Mouse (Mus musculus) forebrain, embryonic 12.5 days (tissue): ENCODE results near the gene Zfyve9. TPM values are rescaled to one million over a fixed set of nuclear protein-coding genes. Genes with fewer than 3 reads are reported as not detected.

ENCODE experiments used
- ATAC-seq: fragments of 200-750 bp; cut with Nextera tagmentation; 2 replicates; pipeline ENCODE4 v1.8.0; 2017; ENCODE audit warnings: moderate TSS enrichment; ENCODE audit not compliant: low FRiP score
- H3K27ac ChIP-seq: fragments of 300-500 bp; sonication (generic); 2 replicates; pipeline ENCODE4 v1.5.1; 2016; ENCODE audit warnings: mild to moderate bottlenecking
- H3K27me3 ChIP-seq: fragments of 300-500 bp; sonication (generic); 2 replicates; pipeline ENCODE4 v1.6.1; 2016; ENCODE audit warnings: mild to moderate bottlenecking
- H3K36me3 ChIP-seq: fragments of 300-500 bp; sonication (generic); replicated peaks from 2 replicates; pipeline ENCODE4 v1.6.1; 2016; ENCODE audit warnings: mild to moderate bottlenecking
- H3K4me1 ChIP-seq: fragments of 300-500 bp; sonication (generic); 2 replicates; pipeline ENCODE4 v1.6.1; 2016
- H3K4me2 ChIP-seq: fragments of 300-500 bp; sonication (generic); 2 replicates; pipeline ENCODE4 v1.6.1; 2016; ENCODE audit warnings: mild to moderate bottlenecking, moderate library complexity
- H3K4me3 ChIP-seq: fragments of 300-500 bp; sonication (generic); replicated peaks from 2 replicates; pipeline ENCODE4 v1.5.1; 2016; ENCODE audit warnings: mild to moderate bottlenecking
- H3K9ac ChIP-seq: fragments of 300-500 bp; sonication (generic); 2 replicates; pipeline ENCODE4 v1.6.1; 2016; ENCODE audit warnings: mild to moderate bottlenecking
- H3K9me3 ChIP-seq: fragments of 300-500 bp; sonication (generic); 2 replicates; pipeline ENCODE4 v1.6.1; 2016
- WGBS: fragments of 180-500 bp; shearing (Covaris S2); methylation state at CpG from one replicate; pipeline ENCODE4 v1.1.7; 2016; 5-methylcytosine and 5-hydroxymethylcytosine counted together
- polyA plus RNA-seq: library from polyadenylated mRNA; unstranded; fragments of >200 nt; fragmentation: Nextera tagmentation; extraction: Ambion mirVana; gene quantifications from 2 replicates; pipeline ENCODE4 v1.2.1, GENCODE M21; 2016

Zfyve9 gene
- polyA plus RNA-seq, 1 experiment from 2014 or later: 5.9 TPM

- peaks cover 97% of the 10 kb centered on the region for H3K36me3 ChIP-seq
- H3K27ac ChIP-seq: no peak overlapping the region
- H3K9ac ChIP-seq: no peak overlapping the region
- no peak overlapping the region for H3K4me3 ChIP-seq
- peaks cover 4% of the 10 kb centered on the region; the same call in 1 of the 2 replicates for H3K4me1 ChIP-seq
- 93% methylated on average over 9 of the region's 9 CpGs for WGBS
- no peaks in the 10 kb centered on the region for H3K27me3 ChIP-seq
- H3K9me3 ChIP-seq: no peaks in the 10 kb centered on the region
- H3K4me2 ChIP-seq: no peak overlapping the region
- ATAC-seq: no peak
Measured at GRCm38 (mm10) chr4:108630096-108630495, 150.5 kb downstream of the Zfyve9 start.

GRCm38 (mm10) chr4:108629363-108629880 is 151.2 kb downstream of the Zfyve9 start:
- 88% methylated on average over 7 of the region's 7 CpGs for WGBS
- Histone ChIP-seq H3K4me3 (no peak overlapping the region), H3K27ac (no peak overlapping the region), H3K27me3 (no peaks in the 10 kb centered on the region), H3K4me1 (no peaks in the 10 kb centered on the region), H3K4me2 (no peak overlapping the region), H3K9ac (no peak overlapping the region), H3K36me3 (peaks cover 95% of the 10 kb centered on the region), H3K9me3 (no peaks in the 10 kb centered on the region)
- no peak for ATAC-seq

DNA sequence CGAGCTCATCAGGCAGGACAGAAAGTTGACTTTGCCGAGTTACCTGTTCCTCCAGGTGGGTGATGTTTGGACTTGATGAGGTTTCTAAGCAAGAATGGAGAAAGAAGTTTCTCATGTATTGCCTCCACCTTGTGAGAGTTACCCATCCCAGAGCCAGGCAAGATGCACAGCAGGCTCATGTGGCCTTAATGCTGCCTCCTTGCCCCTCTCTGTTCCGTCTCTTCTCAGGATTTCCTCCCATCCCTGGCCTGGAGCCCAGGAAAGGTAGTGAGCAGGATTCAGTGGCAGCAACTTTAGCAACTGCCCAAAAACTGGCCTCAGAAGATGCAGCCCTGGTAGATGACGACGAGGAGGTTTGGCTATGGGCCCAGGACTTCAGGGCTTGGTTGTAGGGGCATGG is 153.5 kb downstream of the Zfyve9 start:
- no peaks in the 10 kb centered on the region for H3K4me1 ChIP-seq
- no peak overlapping the region for H3K4me2 ChIP-seq
- peaks cover 78% of the 10 kb centered on the region for H3K36me3 ChIP-seq
- no peak for ATAC-seq
- no peaks in the 10 kb centered on the region for H3K27me3 ChIP-seq
- no peak overlapping the region for H3K27ac ChIP-seq
- H3K9me3 ChIP-seq: no peaks in the 10 kb centered on the region
- 90% methylated on average over 5 of the region's 5 CpGs for WGBS
- H3K4me3 ChIP-seq: no peak overlapping the region
- no peak overlapping the region for H3K9ac ChIP-seq

- H3K27me3 ChIP-seq: no peaks in the 10 kb centered on the region
- H3K4me1 ChIP-seq: peaks cover 15% of the 10 kb centered on the region
- ATAC-seq: no peak
- no peak overlapping the region for H3K4me2 ChIP-seq
- 96% methylated on average over 6 of the region's 6 CpGs for WGBS
- no peak overlapping the region for H3K4me3 ChIP-seq
- no peak overlapping the region for H3K27ac ChIP-seq
- H3K36me3 ChIP-seq: peaks cover 25% of the 10 kb centered on the region
- H3K9me3 ChIP-seq: no peaks in the 10 kb centered on the region
- H3K9ac ChIP-seq: no peak overlapping the region
Measured at GRCm38 (mm10) chr4:108621504-108621903, 159.1 kb downstream of the Zfyve9 start.

GRCm38 (mm10) chr4:108620536-108620935 is 160.1 kb downstream of the Zfyve9 start:
- peaks cover 15% of the 10 kb centered on the region for H3K4me1 ChIP-seq
- peak overlapping the region; percentile 86; the same call in 1 of the 2 replicates for H3K27ac ChIP-seq
- no peaks in the 10 kb centered on the region for H3K27me3 ChIP-seq
- peak overlapping the region; percentile 94 for H3K9ac ChIP-seq
- peak overlapping the region; percentile 84 for H3K4me2 ChIP-seq
- no peaks in the 10 kb centered on the region for H3K9me3 ChIP-seq
- H3K4me3 ChIP-seq: peak overlapping the region; percentile 77
- ATAC-seq: no peak
- peaks cover 20% of the 10 kb centered on the region for H3K36me3 ChIP-seq
- WGBS: 17% methylated on average over 8 of the region's 8 CpGs

- Histone ChIP-seq H3K36me3 (peaks cover 19% of the 10 kb centered on the region), H3K4me3 (peak within 1 kb of the TSS; percentile 77), H3K9ac (peak within 1 kb of the TSS; percentile 94), H3K27ac (peak within 1 kb of the TSS; percentile 86), H3K4me1 (peaks cover 15% of the 10 kb centered on the region), H3K4me2 (peak within 1 kb of the TSS; percentile 84), H3K9me3 (no peaks in the 10 kb centered on the region), H3K27me3 (no peaks in the 10 kb centered on the region)
- WGBS: under 1% methylated on average over 86 of the region's 86 CpGs
- ATAC-seq: peak; percentile 96
Measured at GRCm38 (mm10) chr4:108619587-108620341, 160.8 kb downstream of the Zfyve9 start, which contains the start of gene Cc2d1b. TSS of gene Cc2d1b (plus strand) at chr4:108619940.

DNA sequence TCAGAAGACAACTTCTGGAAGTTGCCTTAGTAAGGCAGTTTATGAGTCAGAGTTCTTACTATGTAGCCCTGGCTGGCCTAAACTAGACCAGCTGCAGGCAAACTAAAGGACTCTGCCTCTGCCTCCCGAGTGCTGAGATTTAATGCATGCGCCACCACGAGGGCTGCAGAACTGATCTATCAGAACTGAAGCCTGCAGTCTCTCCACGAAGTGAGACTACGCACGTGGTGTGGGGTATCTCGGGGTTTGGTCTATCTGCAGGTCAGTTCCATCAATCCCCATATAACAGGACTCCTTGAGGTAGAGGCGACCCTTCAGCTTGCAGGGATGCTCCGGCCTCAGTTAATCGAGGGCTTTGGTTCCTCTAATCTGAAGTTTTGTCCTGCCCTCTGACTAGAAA is 161.4 kb downstream of the Zfyve9 start:
- no peaks in the 10 kb centered on the region for H3K27me3 ChIP-seq

DNA sequence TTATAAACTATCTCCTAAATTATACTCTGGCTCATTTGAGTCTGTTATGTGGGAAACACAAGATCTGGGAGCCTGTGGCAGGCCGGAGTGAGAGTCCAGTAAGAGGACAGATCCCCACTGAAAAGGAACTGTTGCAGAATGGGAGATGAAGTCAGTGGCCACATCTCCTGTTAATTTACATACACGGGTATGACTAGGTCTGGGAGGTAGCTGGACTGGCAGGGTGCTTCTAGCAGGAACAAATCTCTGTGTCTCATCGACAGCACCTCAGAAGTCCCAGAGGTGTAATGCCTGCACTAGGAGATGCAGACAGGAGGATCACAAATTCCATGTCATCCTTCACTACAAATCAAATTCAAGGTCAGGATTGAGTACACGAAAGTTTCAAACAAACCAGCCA is 162.0 kb downstream of the Zfyve9 start:
- Histone ChIP-seq H3K27ac (no peak overlapping the region), H3K4me1 (peaks cover 15% of the 10 kb centered on the region), H3K4me2 (peak overlapping the region; percentile 84), H3K27me3 (no peaks in the 10 kb centered on the region), H3K9me3 (no peaks in the 10 kb centered on the region), H3K9ac (peak overlapping the region; percentile 94; the same call in 1 of the 2 replicates), H3K4me3 (peak overlapping the region; percentile 77), H3K36me3 (peaks cover 22% of the 10 kb centered on the region)
- WGBS: 75% methylated on average over 4 of the region's 4 CpGs
- no peak for ATAC-seq

More for the DNA sequence above, 161.4 kb downstream of the Zfyve9 start:
- Histone ChIP-seq H3K4me1 (peaks cover 15% of the 10 kb centered on the region), H3K4me2 (peak overlapping the region; percentile 84), H3K4me3 (peak overlapping the region; percentile 77), H3K27ac (peak overlapping the region; percentile 86), H3K9ac (peak overlapping the region; percentile 94), H3K36me3 (peaks cover 19% of the 10 kb centered on the region), H3K9me3 (no peaks in the 10 kb centered on the region)
- ATAC-seq: peak; percentile 45
- 2% methylated on average over 10 of the region's 10 CpGs for WGBS

- H3K4me1 ChIP-seq: no peaks in the 10 kb centered on the region
- peaks cover 30% of the 10 kb centered on the region for H3K36me3 ChIP-seq
- no peaks in the 10 kb centered on the region for H3K27me3 ChIP-seq
- H3K27ac ChIP-seq: no peak overlapping the region
- no peaks in the 10 kb centered on the region for H3K9me3 ChIP-seq
- no peak overlapping the region for H3K9ac ChIP-seq
- no peak overlapping the region for H3K4me2 ChIP-seq
- ATAC-seq: no peak
- H3K4me3 ChIP-seq: no peak overlapping the region
- 88% methylated on average over 5 of the region's 5 CpGs for WGBS
Measured at GRCm38 (mm10) chr4:108610935-108611334, 169.7 kb downstream of the Zfyve9 start.

DNA sequence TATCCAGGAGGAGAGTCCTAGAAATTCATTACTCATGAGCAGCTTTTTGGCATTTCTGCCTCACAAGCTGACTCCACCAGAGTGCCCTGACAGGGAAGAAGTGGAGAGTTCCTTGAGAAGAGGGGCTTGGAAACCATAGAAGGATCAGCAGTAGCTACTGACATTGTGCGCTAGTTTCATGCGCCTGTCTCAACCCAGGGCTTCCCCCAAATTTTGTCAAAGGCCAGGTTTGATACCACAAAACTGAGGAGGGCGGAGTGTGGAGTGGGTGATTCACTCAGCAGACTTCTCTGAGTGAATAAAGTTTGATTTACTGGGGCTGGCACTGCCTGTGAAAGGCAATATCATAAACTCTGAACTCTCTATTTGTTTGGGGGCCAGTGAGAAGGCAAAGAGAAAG is 171.9 kb downstream of the Zfyve9 start:
- Histone ChIP-seq H3K4me3 (no peak overlapping the region), H3K9ac (no peak overlapping the region), H3K36me3 (peaks cover 39% of the 10 kb centered on the region), H3K4me1 (no peaks in the 10 kb centered on the region), H3K27ac (no peak overlapping the region), H3K9me3 (no peaks in the 10 kb centered on the region), H3K27me3 (no peaks in the 10 kb centered on the region), H3K4me2 (no peak overlapping the region)
- ATAC-seq: no peak
- WGBS: 93% methylated on average over 3 of the region's 3 CpGs

DNA sequence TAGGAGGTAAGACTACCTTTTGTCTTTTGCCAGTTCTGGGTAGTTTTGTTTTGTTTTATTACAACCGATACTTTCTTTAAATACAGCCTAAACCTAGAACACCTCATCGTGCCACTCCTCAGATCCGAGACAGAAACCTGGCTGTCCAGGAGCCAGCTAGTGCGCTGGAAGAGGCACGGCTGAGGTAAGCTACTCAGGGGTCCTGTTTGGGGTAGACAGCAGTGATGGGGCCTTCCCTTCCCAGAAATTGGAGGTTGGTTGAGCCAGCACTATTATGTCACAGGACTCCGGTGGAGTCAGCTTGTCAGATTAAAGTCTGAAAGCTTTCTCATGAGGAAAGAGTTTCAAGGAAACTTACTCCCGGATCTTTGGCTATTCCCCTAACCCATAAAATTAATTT is 178.7 kb downstream of the Zfyve9 start:
- Histone ChIP-seq H3K9me3 (no peaks in the 10 kb centered on the region), H3K36me3 (peaks cover 66% of the 10 kb centered on the region), H3K9ac (no peak overlapping the region), H3K27me3 (no peaks in the 10 kb centered on the region), H3K4me3 (no peak overlapping the region), H3K27ac (no peak overlapping the region), H3K4me1 (no peaks in the 10 kb centered on the region), H3K4me2 (no peak overlapping the region)
- ATAC-seq: no peak
- 95% methylated on average over 7 of the region's 7 CpGs for WGBS

DNA sequence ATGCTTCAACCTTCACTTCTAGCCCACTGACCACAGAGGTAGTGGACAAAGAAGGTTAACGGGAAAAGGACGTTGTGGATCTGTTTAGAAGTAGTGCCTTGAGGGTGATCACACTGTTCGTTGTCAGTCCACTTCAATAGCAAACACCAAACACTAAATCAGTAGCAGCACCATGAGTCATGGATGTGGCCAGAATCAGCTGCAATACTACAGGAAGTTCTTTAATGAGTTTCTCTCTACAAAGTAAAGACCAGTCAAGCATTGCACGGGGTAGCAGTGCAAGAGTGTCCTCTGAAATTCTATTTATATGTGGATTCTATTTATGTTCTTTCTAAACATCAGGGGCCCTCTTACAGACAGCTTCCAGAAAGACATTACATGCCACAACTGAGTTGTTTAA is 182.3 kb downstream of the Zfyve9 start:
- Histone ChIP-seq H3K9me3 (no peaks in the 10 kb centered on the region), H3K4me3 (no peak overlapping the region), H3K9ac (no peak overlapping the region), H3K36me3 (peaks cover 40% of the 10 kb centered on the region), H3K4me1 (no peaks in the 10 kb centered on the region), H3K27me3 (no peaks in the 10 kb centered on the region), H3K4me2 (no peak overlapping the region), H3K27ac (no peak overlapping the region)
- ATAC-seq: no peak
- WGBS: 87% methylated on average over 4 of the region's 4 CpGs

DNA sequence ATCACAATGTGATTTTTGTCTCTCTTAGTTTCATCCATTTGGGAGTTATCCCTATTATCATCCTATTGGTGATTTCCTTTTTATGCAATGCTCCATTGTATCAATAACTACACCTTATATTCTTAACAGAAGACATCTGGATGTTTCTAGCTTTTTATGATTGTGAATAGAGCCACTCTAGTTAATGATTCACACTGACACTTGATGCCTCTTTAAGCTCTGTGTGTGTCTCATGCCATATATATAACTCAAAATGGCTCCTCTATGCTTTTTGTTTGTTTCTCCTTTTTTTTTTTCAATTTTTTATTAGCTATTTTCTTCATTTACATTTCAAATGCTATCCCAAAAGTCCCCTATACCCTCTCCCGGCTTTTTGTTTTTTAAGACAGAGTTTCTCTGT is 184.8 kb downstream of the Zfyve9 start:
- Histone ChIP-seq H3K4me2 (no peak overlapping the region), H3K9ac (no peak overlapping the region), H3K4me1 (no peaks in the 10 kb centered on the region), H3K36me3 (peaks cover 26% of the 10 kb centered on the region), H3K27me3 (no peaks in the 10 kb centered on the region), H3K27ac (no peak overlapping the region), H3K9me3 (no peaks in the 10 kb centered on the region), H3K4me3 (no peak overlapping the region)
- ATAC-seq: no peak
- WGBS: 78% methylated on average over 1 of the region's 1 CpGs
